Mouse (Mus musculus) kidney, embryonic 14.5 days (tissue): ENCODE results near the gene B830017H08Rik. TPM values are rescaled to one million over a fixed set of nuclear protein-coding genes. Genes with fewer than 3 reads are reported as not detected.

Experiments used
- ATAC-seq: fragments of 200-750 bp; cut with Nextera tagmentation; 2 replicates; pipeline ENCODE4 v1.8.0; 2017; ENCODE audit warnings: moderate number of reproducible peaks, mild to moderate bottlenecking, moderate TSS enrichment, moderate library complexity; ENCODE audit not compliant: low FRiP score, low TSS enrichment
- H3K27ac ChIP-seq: fragments of 300-500 bp; sonication (generic); 2 replicates; pipeline ENCODE4 v1.5.1; 2014; ENCODE audit warnings: low read depth, mild to moderate bottlenecking, low read length, moderate library complexity, mixed read lengths
- H3K27me3 ChIP-seq: fragments of 300-500 bp; sonication (generic); 2 replicates; pipeline ENCODE4 v1.6.1; 2014; ENCODE audit warnings: mild to moderate bottlenecking, low read length; ENCODE audit not compliant: control insufficient read depth, insufficient read depth
- H3K36me3 ChIP-seq: fragments of 300-500 bp; sonication (generic); 2 replicates; pipeline ENCODE4 v1.6.1; 2014; ENCODE audit warnings: low read length, mixed read lengths; ENCODE audit not compliant: control insufficient read depth, insufficient read depth
- H3K4me1 ChIP-seq: fragments of 300-500 bp; sonication (generic); 2 replicates; pipeline ENCODE4 v1.6.1; 2014; ENCODE audit warnings: low read length, mixed read lengths; ENCODE audit not compliant: control insufficient read depth, insufficient read depth
- H3K4me2 ChIP-seq: fragments of 300-500 bp; sonication (generic); replicated peaks from 2 replicates; pipeline ENCODE4 v1.6.1; 2014; ENCODE audit warnings: low read depth, mild to moderate bottlenecking, low read length
- H3K4me3 ChIP-seq: fragments of 300-500 bp; sonication (generic); 2 replicates; pipeline ENCODE4 v1.5.1; 2014; ENCODE audit warnings: mild to moderate bottlenecking, low read length
- H3K9ac ChIP-seq: fragments of 300-500 bp; sonication (generic); 2 replicates; pipeline ENCODE4 v1.6.1; 2014; ENCODE audit warnings: low read depth, mild to moderate bottlenecking, low read length, moderate library complexity
- H3K9me3 ChIP-seq: fragments of 300-500 bp; sonication (generic); 2 replicates; pipeline ENCODE4 v1.6.1; 2016; ENCODE audit warnings: low read length; ENCODE audit not compliant: control insufficient read depth
- WGBS: fragments of 180-500 bp; shearing (Covaris S2); extraction: QIAGEN DNeasy Blood & Tissue Kit; methylation state at CpG from one replicate; pipeline ENCODE4 v1.1.7; 2014; 5-methylcytosine and 5-hydroxymethylcytosine counted together
- polyA plus RNA-seq: library from polyadenylated mRNA; unstranded; fragments of >200 nt; fragmentation: Nextera tagmentation; extraction: Ambion mirVana; gene quantifications from 2 replicates; pipeline ENCODE4 v1.2.1, GENCODE M21; 2014

Gene B830017H08Rik
- polyA plus RNA-seq = not detected in 2 replicates

DNA sequence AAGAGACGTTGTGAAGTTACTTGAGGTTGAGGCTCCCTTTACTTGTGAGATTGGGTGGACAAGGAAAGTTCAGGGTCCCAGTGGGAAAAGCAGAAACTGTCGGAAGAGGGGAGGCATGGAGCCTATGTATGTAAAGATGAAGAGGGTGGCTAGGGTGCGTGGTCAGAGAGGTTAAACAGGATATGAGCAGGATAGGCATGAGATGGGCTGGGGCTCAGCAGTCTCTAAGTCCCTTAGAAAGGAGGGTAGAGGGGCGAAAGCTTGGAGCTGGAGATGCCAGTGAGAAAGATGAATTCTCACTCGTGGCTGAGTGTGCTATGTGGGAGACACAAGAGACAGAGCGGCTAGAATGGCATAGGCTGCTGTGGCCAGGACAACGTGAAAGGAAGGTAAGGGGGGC is at the start of gene B830017H08Rik:
Gene B830017H08Rik, plus strand, starts transcription at position 301 of the 400 bp plus-strand sequence.
- Histone ChIP-seq H3K27ac (no peak within 1 kb of the TSS), H3K9me3 (no peaks in the 10 kb centered on the region), H3K4me3 (peak within 1 kb of the TSS; percentile 49), H3K9ac (peak within 1 kb of the TSS; percentile 61), H3K36me3 (no peaks in the 10 kb centered on the region), H3K4me1 (no peaks in the 10 kb centered on the region), H3K4me2 (peak within 1 kb of the TSS; percentile 100), H3K27me3 (peaks cover 68% of the 10 kb centered on the region)
- WGBS = 27% methylated on average over 7 of the region's 7 CpGs
- ATAC-seq = no peak

DNA sequence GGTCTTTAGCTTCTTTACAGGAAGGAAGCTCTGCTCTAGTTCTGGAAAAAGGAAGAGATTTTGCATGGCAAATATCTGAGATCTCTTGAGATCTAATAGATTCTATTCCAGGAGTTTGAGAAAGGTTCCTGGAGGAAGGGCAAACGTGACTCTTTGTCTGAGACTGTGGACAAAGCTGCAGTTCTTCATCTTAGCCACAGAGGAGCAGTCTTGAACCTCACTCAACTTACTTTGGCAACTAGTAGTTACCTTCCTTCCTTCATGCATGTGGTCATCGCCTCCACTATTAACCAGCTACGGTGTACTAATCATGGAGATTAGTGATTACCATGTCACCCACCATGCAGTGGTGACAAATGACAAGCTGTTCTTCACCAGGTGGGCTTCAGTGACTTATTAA is 47.6 kb upstream of the B830017H08Rik start:
- WGBS = 61% methylated on average over 3 of the region's 3 CpGs
- Histone ChIP-seq H3K9me3 (no peaks in the 10 kb centered on the region), H3K9ac (no peak overlapping the region), H3K4me3 (no peak overlapping the region), H3K4me2 (no peak overlapping the region), H3K4me1 (no peaks in the 10 kb centered on the region), H3K27ac (no peak overlapping the region), H3K36me3 (peaks cover 71% of the 10 kb centered on the region), H3K27me3 (no peaks in the 10 kb centered on the region)
- no peak for ATAC-seq

DNA sequence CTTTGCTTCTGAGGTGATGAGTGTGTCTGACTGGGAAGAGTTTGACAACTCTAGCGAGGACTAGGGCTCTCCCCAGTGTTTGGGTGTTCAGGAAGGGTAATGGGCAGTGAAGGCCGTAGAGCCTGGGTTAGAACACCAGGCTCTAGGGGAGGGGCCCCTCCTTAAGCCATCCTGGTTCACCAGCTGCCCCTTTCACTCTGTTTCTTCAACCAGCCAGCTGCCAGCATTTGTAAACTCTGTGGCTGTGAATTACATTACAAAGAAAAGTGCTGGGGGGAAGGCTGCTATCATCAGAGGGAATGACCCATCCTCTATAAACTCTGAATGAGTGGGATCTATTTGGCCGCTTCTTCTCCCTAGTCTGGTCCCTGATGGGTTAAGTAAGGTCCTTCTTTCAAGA is 40.2 kb upstream of the B830017H08Rik start:
- Histone ChIP-seq H3K36me3 (peaks cover 48% of the 10 kb centered on the region), H3K27me3 (no peaks in the 10 kb centered on the region; the same call in 1 of the 2 replicates), H3K9ac (no peak overlapping the region), H3K4me1 (0 out of 2 replicates have a peak, but pooled peaks cover 1% of the 10 kb centered on the region), H3K4me2 (no peak overlapping the region), H3K27ac (no peak overlapping the region), H3K9me3 (no peaks in the 10 kb centered on the region), H3K4me3 (no peak overlapping the region)
- ATAC-seq = no peak
- WGBS = 71% methylated on average over 3 of the region's 3 CpGs

DNA sequence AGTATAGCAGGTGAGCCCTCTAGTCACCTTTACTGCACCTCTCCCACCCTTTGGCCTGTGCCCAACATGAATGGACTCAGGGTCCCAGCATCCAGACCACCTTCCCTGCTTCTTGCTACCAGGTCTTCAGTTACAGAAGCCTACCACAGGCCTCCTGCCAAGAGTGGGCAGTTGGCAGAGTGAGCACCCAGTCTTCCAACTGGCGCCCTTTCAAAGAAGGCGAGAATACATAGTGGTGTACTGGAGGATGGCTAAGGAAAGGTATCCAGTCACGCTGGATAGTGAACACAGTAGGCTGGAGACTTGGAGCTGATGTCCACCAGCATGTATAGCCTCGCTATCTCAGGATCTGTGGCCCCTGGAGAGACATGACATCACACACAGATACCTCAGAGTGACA is 38.9 kb upstream of the B830017H08Rik start:
- H3K4me1 ChIP-seq = peaks cover 6% of the 10 kb centered on the region; the same call in 1 of the 2 replicates
- ATAC-seq = no peak
- H3K36me3 ChIP-seq = peaks cover 41% of the 10 kb centered on the region
- no peaks in the 10 kb centered on the region for H3K9me3 ChIP-seq
- no peak overlapping the region for H3K4me2 ChIP-seq
- no peak overlapping the region for H3K4me3 ChIP-seq
- WGBS = 87% methylated on average over 4 of the region's 4 CpGs
- no peak overlapping the region for H3K27ac ChIP-seq
- H3K9ac ChIP-seq = no peak overlapping the region
- H3K27me3 ChIP-seq = peaks cover 10% of the 10 kb centered on the region

DNA sequence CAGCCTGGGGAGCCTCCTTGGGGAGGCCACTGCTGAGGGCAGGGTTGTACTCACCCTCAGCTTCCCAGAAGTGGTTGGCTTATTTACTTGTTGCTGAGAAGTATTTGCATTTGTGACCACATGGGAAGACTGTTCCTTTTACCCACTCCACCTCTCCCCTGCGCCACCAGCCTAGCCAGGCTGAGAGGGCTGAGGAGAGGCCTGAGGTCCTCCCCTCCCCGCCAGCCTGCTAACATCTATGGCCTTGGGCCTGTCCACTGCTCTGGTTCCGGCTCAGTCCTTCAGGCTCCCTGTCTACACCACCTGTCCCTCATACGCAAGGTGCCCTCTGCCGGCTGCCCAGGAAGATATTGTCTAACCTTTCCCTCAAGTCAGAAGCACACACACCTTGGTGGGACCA is 37.3 kb upstream of the B830017H08Rik start:
- Histone ChIP-seq H3K9me3 (no peaks in the 10 kb centered on the region), H3K27ac (no peak overlapping the region), H3K4me2 (no peak overlapping the region), H3K9ac (no peak overlapping the region), H3K4me1 (peaks cover 9% of the 10 kb centered on the region; the same call in 1 of the 2 replicates), H3K4me3 (no peak overlapping the region), H3K27me3 (peaks cover 22% of the 10 kb centered on the region), H3K36me3 (peaks cover 27% of the 10 kb centered on the region)
- no peak for ATAC-seq
- WGBS = 65% methylated on average over 5 of the region's 5 CpGs

DNA sequence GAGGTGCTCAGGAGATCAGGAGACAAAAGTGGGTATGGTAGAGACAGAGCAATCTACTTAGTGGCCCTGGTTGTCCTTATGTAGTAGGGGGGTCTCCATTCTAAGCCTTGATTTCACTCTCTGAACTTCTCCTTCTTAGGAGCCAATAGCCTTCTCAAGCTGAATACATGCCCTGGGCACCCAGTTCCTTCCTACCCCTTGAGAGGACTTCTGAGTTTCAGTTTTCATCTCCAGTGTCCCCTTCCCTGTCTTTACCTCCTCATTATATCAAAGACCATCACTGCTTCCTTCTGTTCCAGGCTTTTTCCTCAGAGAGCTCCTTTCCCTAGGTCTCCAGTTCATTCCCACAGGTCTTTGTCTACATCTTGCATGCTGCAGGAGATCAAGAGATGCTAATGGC is 36.4 kb upstream of the B830017H08Rik start:
- Histone ChIP-seq H3K4me3 (peak overlapping the region; percentile 65), H3K27ac (peak overlapping the region; percentile 82), H3K4me1 (peaks cover 9% of the 10 kb centered on the region; the same call in 1 of the 2 replicates), H3K9ac (peak overlapping the region; percentile 87), H3K27me3 (peaks cover 29% of the 10 kb centered on the region), H3K9me3 (no peaks in the 10 kb centered on the region), H3K36me3 (peaks cover 20% of the 10 kb centered on the region), H3K4me2 (peak overlapping the region; percentile 87)
- no peak for ATAC-seq

DNA sequence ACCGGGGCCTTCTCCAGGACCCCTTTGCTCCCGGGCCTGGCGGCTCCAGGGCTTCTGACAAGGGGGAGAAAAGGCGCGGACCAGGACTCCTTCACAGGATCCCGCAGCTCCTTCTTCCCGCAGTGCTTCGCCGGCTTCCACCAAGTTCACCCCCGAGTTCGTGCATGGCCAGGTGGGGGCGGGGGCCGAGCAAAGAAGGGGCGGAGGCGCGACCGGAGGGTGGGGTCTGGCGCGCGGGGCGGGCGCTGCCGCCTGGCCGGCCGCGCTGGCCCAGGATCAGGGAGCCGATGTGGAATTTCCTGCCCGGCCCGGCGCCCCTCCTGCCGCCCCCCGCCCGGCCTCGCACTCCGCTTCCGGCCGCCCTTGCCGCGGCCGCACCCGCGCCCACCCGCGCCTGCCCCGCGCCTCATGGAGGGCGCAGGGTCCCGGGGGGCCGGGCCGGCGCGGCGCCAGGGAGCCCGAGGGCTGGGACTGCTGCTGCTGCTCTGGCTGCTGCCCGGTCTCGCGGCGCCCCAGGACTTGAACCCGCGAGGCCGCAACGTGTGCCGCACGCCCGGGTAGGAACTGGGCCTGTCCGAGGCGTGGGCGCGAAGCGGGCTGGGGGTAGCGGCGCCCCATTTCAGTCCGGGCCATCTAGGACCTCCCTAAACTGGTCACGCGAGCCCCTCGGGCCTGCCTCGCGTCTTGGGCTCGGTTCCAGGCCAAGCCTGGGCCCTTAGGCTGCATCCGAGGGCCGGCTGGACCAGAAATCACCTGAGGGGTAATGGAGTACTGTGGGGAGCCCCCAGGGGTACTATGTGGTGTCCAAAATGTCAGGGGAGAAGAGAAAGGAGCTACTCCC is 35.7 kb upstream of the B830017H08Rik start, which contains the start of gene Scarf2:
Gene Scarf2, plus strand, starts transcription at position 312 of the 841 bp plus-strand sequence.
- peaks cover 35% of the 10 kb centered on the region for H3K27me3 ChIP-seq
- peaks cover 13% of the 10 kb centered on the region; the same call in 1 of the 2 replicates for H3K4me1 ChIP-seq
- WGBS = 2% methylated on average over 62 of the region's 81 CpGs

DNA sequence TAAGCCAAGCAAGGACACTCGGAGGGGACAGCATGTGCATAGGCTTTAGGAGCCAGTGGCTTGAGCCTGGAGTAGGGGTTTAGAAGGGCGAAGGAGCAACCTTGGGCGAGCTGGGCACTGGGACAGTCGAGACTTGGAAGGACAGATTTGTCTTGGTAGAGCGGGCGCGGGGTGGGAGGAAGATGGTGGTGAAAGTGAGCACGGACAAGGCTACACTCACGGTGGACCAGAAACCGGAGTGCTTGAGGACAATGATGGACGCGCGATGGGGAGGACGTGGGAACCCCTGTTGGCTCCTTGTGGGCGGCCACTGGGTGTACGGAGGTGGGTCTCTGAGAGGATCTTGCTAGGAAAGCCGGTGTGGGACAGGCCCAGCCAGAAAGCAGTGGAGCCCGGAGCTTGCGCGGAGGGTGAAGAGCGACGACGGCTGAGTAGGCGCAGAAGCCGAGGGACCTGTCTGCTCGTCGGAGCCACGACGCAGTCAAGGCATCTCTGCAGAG is 35.1 kb upstream of the B830017H08Rik start:
- peaks cover 19% of the 10 kb centered on the region for H3K4me1 ChIP-seq

More for the DNA sequence above, 35.7 kb upstream of the B830017H08Rik start, which contains the start of gene Scarf2:
- H3K4me3 ChIP-seq = peak within 1 kb of the TSS; percentile 65
- H3K4me2 ChIP-seq = peak within 1 kb of the TSS; percentile 87
- H3K9ac ChIP-seq = peak within 1 kb of the TSS; percentile 87
- H3K27ac ChIP-seq = peak within 1 kb of the TSS; percentile 82
- ATAC-seq = peak; percentile 60
- peaks cover 18% of the 10 kb centered on the region for H3K36me3 ChIP-seq
- H3K9me3 ChIP-seq = no peaks in the 10 kb centered on the region

More for the DNA sequence above, 35.1 kb upstream of the B830017H08Rik start:
- peak overlapping the region; percentile 87 for H3K4me2 ChIP-seq
- peak; percentile 25 for ATAC-seq
- 3% methylated on average over 29 of the region's 29 CpGs for whole genome bisulfite sequencing
- H3K9ac ChIP-seq = peak overlapping the region; percentile 87
- no peaks in the 10 kb centered on the region for H3K9me3 ChIP-seq
- peak overlapping the region; percentile 65 for H3K4me3 ChIP-seq
- peaks cover 42% of the 10 kb centered on the region for H3K27me3 ChIP-seq
- H3K27ac ChIP-seq = peak overlapping the region; percentile 82
- peaks cover 11% of the 10 kb centered on the region for H3K36me3 ChIP-seq
